Mouse (Mus musculus) MEL (cell line): ENCODE data around the gene Ptprn2.

Source experiments
- BHLHE40 ChIP-seq: IDR thresholded peaks from 2 replicates; pipeline ENCODE4 v1.6.1; 2012; ENCODE audit warnings: low read depth, mild to moderate bottlenecking, inconsistent platforms, low read length, improper control_type of control experiment, borderline replicate concordance
- CHD1 ChIP-seq: IDR thresholded peaks from 2 replicates; pipeline ENCODE4 v1.6.1; 2012; ENCODE audit warnings: low read depth, mild to moderate bottlenecking, inconsistent platforms, low read length, improper control_type of control experiment
- CTCF ChIP-seq, 3 experiments: IDR thresholded peaks in 2 of 3; conservative IDR thresholded peaks in 1 of 3; 2 replicates each; pipeline ENCODE4 v1.5.1; 2011 to 2012; ENCODE audit warnings: low read length in 3 of 3, low read depth in 2 of 3, mild to moderate bottlenecking in 2 of 3, improper control_type of control experiment in 1 of 3, inconsistent platforms in 1 of 3, mixed read lengths in 1 of 3, moderate library complexity in 1 of 3; ENCODE audit not compliant: control insufficient read depth in 1 of 3, insufficient read depth in 1 of 3, poor library complexity in 1 of 3, severe bottlenecking in 1 of 3
- ELF1 ChIP-seq: IDR thresholded peaks from 2 replicates; pipeline ENCODE4 v1.6.1; 2014; ENCODE audit warnings: low read depth, mild to moderate bottlenecking, inconsistent platforms, low read length, improper control_type of control experiment, moderate library complexity
- EP300 ChIP-seq, 2 experiments: IDR thresholded peaks; 2 replicates each; pipeline ENCODE4 v1.6.1; 2011; ENCODE audit warnings: improper control_type of control experiment in 2 of 2, low read length in 2 of 2, low read depth in 1 of 2, mild to moderate bottlenecking in 1 of 2
- HCFC1 ChIP-seq: IDR thresholded peaks from 2 replicates; pipeline ENCODE4 v1.6.1; 2012; ENCODE audit warnings: low read depth, mild to moderate bottlenecking, inconsistent platforms, low read length, improper control_type of control experiment, moderate library complexity
- TAL1 ChIP-seq: IDR thresholded peaks from 2 replicates; pipeline ENCODE4 v1.6.1; 2012; ENCODE audit warnings: mild to moderate bottlenecking, inconsistent platforms, low read length, moderate library complexity, mixed read lengths
- UBTF ChIP-seq: IDR thresholded peaks from 2 replicates; pipeline ENCODE4 v1.6.1; 2012; ENCODE audit warnings: low read depth, mild to moderate bottlenecking, inconsistent platforms, low read length, improper control_type of control experiment, moderate library complexity, borderline replicate concordance; ENCODE audit not compliant: insufficient read depth
- ZC3H11A ChIP-seq: IDR thresholded peaks from 2 replicates; pipeline ENCODE4 v1.6.1; 2012; ENCODE audit warnings: low read depth, mild to moderate bottlenecking, inconsistent platforms, low read length, improper control_type of control experiment

GRCm38 (mm10) chr12:117053851-117054769 lies 568.6 kb downstream of the Ptprn2 start:
- TF ChIP-seq CTCF (IDR thresholded peaks at IDR 0.05 in 2 of 3, conservative IDR thresholded peaks at IDR 0.05 in 1 of 3; ENCODE audit: control insufficient read depth in 1 of 3, insufficient read depth in 1 of 3, low read depth in 2 of 3, low read length in 3 of 3, poor library complexity in 1 of 3, severe bottlenecking in 1 of 3) (no peak), TAL1 (no peak), HCFC1 (no peak), ZC3H11A (no peak), BHLHE40 (no peak), CHD1 (no peak), EP300 (IDR thresholded peaks at IDR 0.05; ENCODE audit: low read depth in 1 of 2, low read length in 2 of 2) (no peak), UBTF (no peak), ELF1 (no peak)
